Mouse (Mus musculus) liver, embryonic 14.5 days (tissue): Measurements from ENCODE around the gene U2af1l4. TPM values are rescaled to one million over a fixed set of nuclear protein-coding genes. Genes with fewer than 3 reads are reported as not detected.

ENCODE experiments used
- ATAC-seq: fragments of 200-750 bp; cut with Nextera tagmentation; 2 replicates; pipeline ENCODE4 v1.8.0; 2017; ENCODE audit warnings: moderate number of reproducible peaks, mild to moderate bottlenecking, moderate library complexity; ENCODE audit not compliant: insufficient read depth
- DNase-seq, 3 experiments: peaks; one replicate each; pipeline ENCODE4 v3.0.0-alpha.2; 2012 to 2013; ENCODE audit warnings: low read depth in 3 of 3, low spot score in 3 of 3
- H3K27ac ChIP-seq: fragments of 300-500 bp; sonication (generic); 2 replicates; pipeline ENCODE4 v1.5.1; 2014; ENCODE audit warnings: moderate library complexity, mild to moderate bottlenecking, control low read depth, inconsistent platforms
- H3K27me3 ChIP-seq: fragments of 300-500 bp; sonication (generic); 2 replicates; pipeline ENCODE4 v1.6.1; 2014; ENCODE audit warnings: mild to moderate bottlenecking, low read length, moderate library complexity; ENCODE audit not compliant: control insufficient read depth, insufficient read depth
- H3K36me3 ChIP-seq: fragments of 300-500 bp; sonication (generic); replicated peaks from 2 replicates; pipeline ENCODE4 v1.6.1; 2014; ENCODE audit warnings: low read depth; ENCODE audit not compliant: control insufficient read depth, insufficient read depth
- H3K4me1 ChIP-seq, 2 experiments: fragments of 200-500 bp in 1 of 2; fragments of 300-500 bp in 1 of 2; sonication (generic) in 1 of 2; replicated peaks; 2 replicates each; pipeline ENCODE4 v1.6.1; 2012 to 2014; ENCODE audit warnings: antibody characterized with exemption in 1 of 2, inconsistent platforms in 1 of 2, low read length in 1 of 2; ENCODE audit not compliant: control insufficient read depth in 2 of 2, insufficient read depth in 2 of 2
- H3K4me2 ChIP-seq: fragments of 300-500 bp; sonication (generic); 2 replicates; pipeline ENCODE4 v1.6.1; 2014; ENCODE audit warnings: low read depth, mild to moderate bottlenecking, control low read depth, moderate library complexity
- H3K4me3 ChIP-seq, 2 experiments: fragments of 200-500 bp in 1 of 2; fragments of 300-500 bp in 1 of 2; sonication (generic) in 1 of 2; 2 replicates each; pipeline ENCODE4 v1.5.1; 2012 to 2014; ENCODE audit warnings: low read depth in 2 of 2, low read length in 2 of 2, mild to moderate bottlenecking in 2 of 2, control low read depth in 1 of 2, inconsistent platforms in 1 of 2, moderate library complexity in 1 of 2; ENCODE audit not compliant: insufficient read depth in 1 of 2
- H3K9ac ChIP-seq: fragments of 300-500 bp; sonication (generic); replicated peaks from 2 replicates; pipeline ENCODE4 v1.6.1; 2014; ENCODE audit warnings: mild to moderate bottlenecking, control low read depth, moderate library complexity
- H3K9me3 ChIP-seq: fragments of 300-500 bp; sonication (generic); 2 replicates; pipeline ENCODE4 v1.6.1; 2016; ENCODE audit warnings: low read length, mixed read lengths; ENCODE audit not compliant: control insufficient read depth
- CTCF ChIP-seq: IDR thresholded peaks from 2 replicates; pipeline ENCODE4 v1.5.1; 2016; ENCODE audit warnings: antibody characterized with exemption, low read depth, control low read depth
- EP300 ChIP-seq: IDR thresholded peaks from 2 replicates; pipeline ENCODE4 v1.6.1; 2016; ENCODE audit warnings: antibody characterized with exemption, low read depth
- WGBS: fragments of 180-500 bp; shearing (Covaris S2); extraction: QIAGEN DNeasy Blood & Tissue Kit; methylation state at CpG from one replicate; pipeline ENCODE4 v1.1.7; 2014; ENCODE audit not compliant: insufficient replicate concordance; 5-methylcytosine and 5-hydroxymethylcytosine counted together
- polyA plus RNA-seq, 2 experiments: library from polyadenylated mRNA; depleted of rRNA in 1 of 2; stranded (reverse) in 1 of 2; unstranded in 1 of 2; fragments of >200 nt; fragmentation: Nextera tagmentation in 1 of 2; extraction: Ambion mirVana in 1 of 2; gene quantifications; 2 replicates each; pipeline versions ENCODE4 v1.2.1 to v1.2.3; 2012 to 2014

U2af1l4 gene
- polyA plus RNA-seq, 2 experiments: 28.1 to 40.7 TPM

- H3K9ac ChIP-seq: peak overlapping the region; percentile 98; the same call in 1 of the 2 replicates
- H3K36me3 ChIP-seq: peaks cover 36% of the 10 kb centered on the region
- DNase-seq (no peak), ATAC-seq (no peak)
- peaks cover 4 to 9% of the 10 kb centered on the region in 2 experiments for H3K4me1 ChIP-seq
- no peak overlapping the region; the same call in 1 of the 2 replicates for H3K4me2 ChIP-seq
- TF ChIP-seq EP300 (no peak), CTCF (no peak)
- no peak overlapping the region for H3K27ac ChIP-seq
- 85% methylated on average over 28 of the region's 28 CpGs for WGBS
- no peaks in the 10 kb centered on the region for H3K9me3 ChIP-seq
- H3K27me3 ChIP-seq: no peaks in the 10 kb centered on the region
- no peak overlapping the region for H3K4me3 ChIP-seq
These were observed 23.4 kb downstream of the U2af1l4 start for GRCm38 (mm10) chr7:30586455-30587020.

GRCm38 (mm10) chr7:30587842-30588667 is 25.0 kb downstream of the U2af1l4 start:
- Histone ChIP-seq H3K4me3 (peak overlapping the region; percentile 82 to 94), H3K27ac (peak overlapping the region; percentile 67), H3K4me2 (peak overlapping the region; percentile 90), H3K9ac (peak overlapping the region; percentile 98), H3K27me3 (no peaks in the 10 kb centered on the region), H3K9me3 (no peaks in the 10 kb centered on the region), H3K36me3 (peaks cover 23% of the 10 kb centered on the region), H3K4me1 (peaks cover 4 to 10% of the 10 kb centered on the region in 2 experiments)
- peak in 1 of 3 experiments; percentile 16 for DNase-seq
- TF ChIP-seq CTCF (no peak), EP300 (no peak)
- under 1% methylated on average over 60 of the region's 67 CpGs for WGBS
- ATAC-seq: peak; percentile 32

- H3K9ac ChIP-seq: peak within 1 kb of the TSS; percentile 98
- ATAC-seq: peak; percentile 92
- no peaks in the 10 kb centered on the region for H3K9me3 ChIP-seq
- H3K4me3 ChIP-seq: peak within 1 kb of the TSS; percentile 82 to 94
- DNase-seq: peak; percentile 91 to 93 (median 93)
- peaks cover 4 to 14% of the 10 kb centered on the region in 2 experiments for H3K4me1 ChIP-seq
- peaks cover 20% of the 10 kb centered on the region for H3K36me3 ChIP-seq
- WGBS: under 1% methylated on average over 63 of the region's 68 CpGs
- H3K27ac ChIP-seq: peak within 1 kb of the TSS; percentile 67
- TF ChIP-seq CTCF: no peak
- TF ChIP-seq EP300: no peak
- no peaks in the 10 kb centered on the region for H3K27me3 ChIP-seq
- H3K4me2 ChIP-seq: peak within 1 kb of the TSS; percentile 90
These were observed 25.8 kb downstream of the U2af1l4 start, which contains the start of gene Kmt2b for GRCm38 (mm10) chr7:30588676-30589434. Gene Kmt2b, minus strand, starts transcription at chr7:30588726.

GRCm38 (mm10) chr7:30589435-30590301 is 26.6 kb downstream of the U2af1l4 start:
- H3K27ac ChIP-seq: peak overlapping the region; percentile 33
- TF ChIP-seq CTCF (peak; percentile 93), EP300 (no peak)
- peaks cover 10 to 22% of the 10 kb centered on the region in 2 experiments for H3K4me1 ChIP-seq
- WGBS: 28% methylated on average over 40 of the region's 40 CpGs
- peak overlapping the region; percentile 98 for H3K9ac ChIP-seq
- H3K27me3 ChIP-seq: no peaks in the 10 kb centered on the region
- DNase-seq (peak; percentile 60 to 71 (median 62)), ATAC-seq (peak; percentile 31)
- no peaks in the 10 kb centered on the region for H3K9me3 ChIP-seq
- peak overlapping the region; percentile 90 for H3K4me2 ChIP-seq
- peaks cover 14% of the 10 kb centered on the region for H3K36me3 ChIP-seq
- H3K4me3 ChIP-seq: peak overlapping the region; percentile 80 to 94
